Mouse (Mus musculus): Measurements from ENCODE around the gene Gm13023.
"Not testable (repeated sequence)": the region's sequence is repeated elsewhere in the genome, so short reads cannot be mapped to it uniquely, and the experiment has no call there.

The Gm13023 gene

DNA sequence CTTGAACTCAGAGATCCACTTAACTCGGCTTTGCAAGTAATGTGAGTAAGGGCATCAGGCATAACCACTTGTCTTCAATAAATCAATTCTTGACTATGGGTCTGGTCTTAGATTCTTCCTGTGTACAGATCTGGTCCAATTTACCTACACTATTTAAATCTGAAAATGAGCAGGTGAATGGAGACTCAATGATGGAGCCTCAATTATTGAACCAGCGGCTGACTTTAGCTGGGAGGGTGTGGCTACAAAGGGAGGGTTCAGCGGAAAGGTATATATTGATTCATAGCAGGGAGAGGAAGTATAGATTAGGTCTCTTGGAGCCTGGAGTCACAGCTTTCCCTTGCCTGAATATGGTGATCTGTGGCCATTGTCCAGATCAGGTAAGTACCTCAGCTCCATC, at the start of gene Gm13023:
Gene Gm13023 (plus strand): TSS at position 301 of the 400 bp plus-strand sequence.
- not testable (repeated sequence) for DNase-seq (ENCODE audit: low read depth)

DNA sequence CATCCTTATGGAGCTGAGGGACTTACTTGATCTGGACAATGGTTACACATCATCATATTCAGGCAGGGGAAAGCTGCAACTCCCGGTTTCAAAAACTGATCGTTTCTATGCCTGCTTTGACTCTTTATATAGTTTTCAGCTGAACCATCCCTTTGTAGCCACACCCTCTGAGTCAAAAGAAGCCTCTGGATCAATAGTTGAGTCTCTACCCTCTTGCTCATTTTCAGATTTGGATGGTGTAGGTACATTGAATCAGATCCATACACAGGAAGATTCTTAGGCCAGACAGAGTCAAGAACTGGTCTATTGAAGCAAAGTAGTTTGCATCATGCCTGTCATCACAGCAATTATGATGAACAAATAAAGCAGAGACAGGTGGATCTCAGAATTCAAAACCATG, 26.8 kb downstream of the Gm13023 start, which contains the start of gene Gm13084:
Gene Gm13084 (minus strand): TSS at position 101 of the 400 bp plus-strand sequence.
- no peak for DNase-seq (ENCODE audit: low read depth)
